Mouse (Mus musculus) forebrain, embryonic 15.5 days (tissue): ENCODE measurements at regions not wholly inside any gene's neighbourhood (a gene's known extent, or its start where the extent isn't known, plus 50 kb on each side); places are given as distances from the start of the nearest gene placed in this dataset.

Experiments
- ATAC-seq: fragments of 200-750 bp; cut with Nextera tagmentation; replicated peaks from 2 replicates; pipeline ENCODE4 v1.8.0; 2017; ENCODE audit warnings: mild to moderate bottlenecking, moderate TSS enrichment, moderate library complexity
- H3K27ac ChIP-seq: fragments of 300-500 bp; sonication (generic); replicated peaks from 2 replicates; pipeline ENCODE4 v1.5.1; 2015; ENCODE audit warnings: mild to moderate bottlenecking, inconsistent platforms
- H3K27me3 ChIP-seq: fragments of 300-500 bp; sonication (generic); 2 replicates; pipeline ENCODE4 v1.6.1; 2015; ENCODE audit warnings: inconsistent platforms
- H3K36me3 ChIP-seq: fragments of 300-500 bp; sonication (generic); 2 replicates; pipeline ENCODE4 v1.6.1; 2015; ENCODE audit warnings: mild to moderate bottlenecking, inconsistent platforms
- H3K4me1 ChIP-seq: fragments of 300-500 bp; sonication (generic); 2 replicates; pipeline ENCODE4 v1.6.1; 2015; ENCODE audit warnings: inconsistent platforms
- H3K4me2 ChIP-seq: fragments of 300-500 bp; sonication (generic); replicated peaks from 2 replicates; pipeline ENCODE4 v1.6.1; 2015; ENCODE audit warnings: mild to moderate bottlenecking, inconsistent platforms
- H3K4me3 ChIP-seq: fragments of 300-500 bp; sonication (generic); 2 replicates; pipeline ENCODE4 v1.5.1; 2015; ENCODE audit warnings: mild to moderate bottlenecking, inconsistent platforms
- H3K9ac ChIP-seq: fragments of 300-500 bp; sonication (generic); replicated peaks from 2 replicates; pipeline ENCODE4 v1.6.1; 2015; ENCODE audit warnings: mild to moderate bottlenecking, inconsistent platforms
- H3K9me3 ChIP-seq: fragments of 300-500 bp; sonication (generic); 2 replicates; pipeline ENCODE4 v1.6.1; 2016; ENCODE audit warnings: inconsistent platforms
- WGBS: fragments of 180-500 bp; shearing (Covaris S2); methylation state at CpG from one replicate; pipeline ENCODE4 v1.1.7; 2015; ENCODE audit warnings: mixed read lengths; 5-methylcytosine and 5-hydroxymethylcytosine counted together

GRCm38 (mm10) chr4:62780837-62781236 lies 184.5 kb upstream of the Zfp618 start:
- Histone ChIP-seq H3K36me3 (no peaks in the 10 kb centered on the region), H3K27ac (no peak overlapping the region), H3K4me2 (peak overlapping the region; percentile 60), H3K9me3 (no peaks in the 10 kb centered on the region), H3K4me1 (peaks cover 9% of the 10 kb centered on the region; the same call in 1 of the 2 replicates), H3K4me3 (peak overlapping the region; percentile 42), H3K27me3 (0 out of 2 replicates have a peak, but pooled peaks cover 3% of the 10 kb centered on the region), H3K9ac (no peak overlapping the region)
- ATAC-seq = peak; percentile 36
- WGBS = 40% methylated on average over 11 of the region's 11 CpGs

- WGBS = 26% methylated on average over 8 of the region's 8 CpGs
- Histone ChIP-seq H3K27ac (no peak overlapping the region), H3K9ac (no peak overlapping the region), H3K4me2 (peak overlapping the region; percentile 60; the same call in 1 of the 2 replicates), H3K27me3 (0 out of 2 replicates have a peak, but pooled peaks cover 3% of the 10 kb centered on the region), H3K9me3 (no peaks in the 10 kb centered on the region), H3K36me3 (no peaks in the 10 kb centered on the region), H3K4me3 (no peak overlapping the region), H3K4me1 (peaks cover 9% of the 10 kb centered on the region; the same call in 1 of the 2 replicates)
- ATAC-seq = 0 out of 2 replicates have a peak, but pooled peaks have one; percentile 12
Measured at GRCm38 (mm10) chr4:62781309-62781800, 184.0 kb upstream of the Zfp618 start.

- no peaks in the 10 kb centered on the region for H3K36me3 ChIP-seq
Measured at GRCm38 (mm10) chr4:62785711-62786110, 179.7 kb upstream of the Zfp618 start.

GRCm38 (mm10) chr4:62789696-62790095 lies 175.7 kb upstream of the Zfp618 start:
- Histone ChIP-seq H3K27ac (no peak overlapping the region), H3K9ac (no peak overlapping the region), H3K4me1 (no peaks in the 10 kb centered on the region), H3K4me3 (no peak overlapping the region), H3K27me3 (no peaks in the 10 kb centered on the region), H3K36me3 (no peaks in the 10 kb centered on the region), H3K4me2 (no peak overlapping the region), H3K9me3 (no peaks in the 10 kb centered on the region)
- ATAC-seq = no peak
- 59% methylated on average over 4 of the region's 4 CpGs for WGBS

More at GRCm38 (mm10) chr4:62785711-62786110, 179.7 kb upstream of the Zfp618 start:
- H3K27me3 ChIP-seq = 0 out of 2 replicates have a peak, but pooled peaks cover 3% of the 10 kb centered on the region
- H3K4me3 ChIP-seq = no peak overlapping the region
- no peak overlapping the region for H3K9ac ChIP-seq
- H3K27ac ChIP-seq = no peak overlapping the region
- H3K4me1 ChIP-seq = peaks cover 6% of the 10 kb centered on the region; the same call in 1 of the 2 replicates
- no peak for ATAC-seq
- H3K4me2 ChIP-seq = no peak overlapping the region
- 83% methylated on average over 7 of the region's 7 CpGs for WGBS
- no peaks in the 10 kb centered on the region for H3K9me3 ChIP-seq

GRCm38 (mm10) chr4:62793582-62793981 lies 171.8 kb upstream of the Zfp618 start:
- WGBS = 68% methylated on average over 5 of the region's 5 CpGs
- ATAC-seq = no peak
- no peak overlapping the region for H3K4me3 ChIP-seq
- H3K4me1 ChIP-seq = no peaks in the 10 kb centered on the region
- no peaks in the 10 kb centered on the region for H3K9me3 ChIP-seq
- H3K27me3 ChIP-seq = no peaks in the 10 kb centered on the region
- no peak overlapping the region for H3K9ac ChIP-seq
- H3K27ac ChIP-seq = no peak overlapping the region
- no peaks in the 10 kb centered on the region for H3K36me3 ChIP-seq
- H3K4me2 ChIP-seq = no peak overlapping the region

GRCm38 (mm10) chr4:62795538-62795937 lies 169.8 kb upstream of the Zfp618 start:
- no peaks in the 10 kb centered on the region for H3K27me3 ChIP-seq
- no peak for ATAC-seq

GRCm38 (mm10) chr4:62799923-62800322 lies 165.4 kb upstream of the Zfp618 start:
- H3K4me2 ChIP-seq = no peak overlapping the region
- ATAC-seq = no peak
- H3K9me3 ChIP-seq = no peaks in the 10 kb centered on the region
- no peak overlapping the region for H3K27ac ChIP-seq
- no peak overlapping the region for H3K4me3 ChIP-seq
- H3K4me1 ChIP-seq = no peaks in the 10 kb centered on the region
- no peaks in the 10 kb centered on the region for H3K36me3 ChIP-seq
- no peaks in the 10 kb centered on the region for H3K27me3 ChIP-seq
- WGBS = 88% methylated on average over 4 of the region's 4 CpGs
- H3K9ac ChIP-seq = no peak overlapping the region

More at GRCm38 (mm10) chr4:62795538-62795937, 169.8 kb upstream of the Zfp618 start:
- Histone ChIP-seq H3K4me1 (no peaks in the 10 kb centered on the region), H3K9me3 (no peaks in the 10 kb centered on the region), H3K4me2 (no peak overlapping the region), H3K4me3 (no peak overlapping the region), H3K9ac (no peak overlapping the region), H3K36me3 (no peaks in the 10 kb centered on the region), H3K27ac (no peak overlapping the region)
- 52% methylated on average over 10 of the region's 10 CpGs for WGBS

GRCm38 (mm10) chr4:62805841-62806240 lies 159.5 kb upstream of the Zfp618 start:
- Histone ChIP-seq H3K9me3 (no peaks in the 10 kb centered on the region), H3K27me3 (no peaks in the 10 kb centered on the region), H3K9ac (no peak overlapping the region), H3K36me3 (no peaks in the 10 kb centered on the region), H3K4me2 (no peak overlapping the region), H3K4me1 (no peaks in the 10 kb centered on the region), H3K27ac (no peak overlapping the region), H3K4me3 (no peak overlapping the region)
- WGBS = 51% methylated on average over 6 of the region's 6 CpGs
- no peak for ATAC-seq

GRCm38 (mm10) chr4:62806786-62807185 lies 158.6 kb upstream of the Zfp618 start:
- no peak for ATAC-seq
- Histone ChIP-seq H3K4me1 (no peaks in the 10 kb centered on the region), H3K9me3 (no peaks in the 10 kb centered on the region), H3K4me3 (no peak overlapping the region), H3K9ac (no peak overlapping the region), H3K4me2 (no peak overlapping the region), H3K36me3 (no peaks in the 10 kb centered on the region), H3K27me3 (no peaks in the 10 kb centered on the region), H3K27ac (no peak overlapping the region)
- 88% methylated on average over 2 of the region's 2 CpGs for WGBS

GRCm38 (mm10) chr4:62807926-62808552 lies 157.3 kb upstream of the Zfp618 start:
- Histone ChIP-seq H3K4me1 (no peaks in the 10 kb centered on the region), H3K27me3 (no peaks in the 10 kb centered on the region), H3K4me3 (no peak overlapping the region), H3K4me2 (no peak overlapping the region), H3K9ac (no peak overlapping the region), H3K36me3 (no peaks in the 10 kb centered on the region), H3K27ac (no peak overlapping the region), H3K9me3 (no peaks in the 10 kb centered on the region)
- WGBS = 71% methylated on average over 12 of the region's 12 CpGs
- ATAC-seq = no peak

GRCm38 (mm10) chr4:62808553-62808950 lies 156.8 kb upstream of the Zfp618 start:
- H3K9ac ChIP-seq = no peak overlapping the region
- H3K4me2 ChIP-seq = no peak overlapping the region
- 95% methylated on average over 12 of the region's 12 CpGs for WGBS
- no peak for ATAC-seq
- no peaks in the 10 kb centered on the region for H3K4me1 ChIP-seq
- H3K36me3 ChIP-seq = no peaks in the 10 kb centered on the region
- H3K27ac ChIP-seq = no peak overlapping the region
- H3K9me3 ChIP-seq = no peaks in the 10 kb centered on the region
- no peak overlapping the region for H3K4me3 ChIP-seq
- H3K27me3 ChIP-seq = no peaks in the 10 kb centered on the region

- ATAC-seq = no peak
- 58% methylated on average over 4 of the region's 4 CpGs for WGBS
- H3K9me3 ChIP-seq = no peaks in the 10 kb centered on the region
- H3K4me3 ChIP-seq = no peak overlapping the region
- no peaks in the 10 kb centered on the region for H3K36me3 ChIP-seq
- no peak overlapping the region for H3K27ac ChIP-seq
- no peak overlapping the region for H3K4me2 ChIP-seq
- H3K4me1 ChIP-seq = no peaks in the 10 kb centered on the region
- no peaks in the 10 kb centered on the region for H3K27me3 ChIP-seq
- H3K9ac ChIP-seq = no peak overlapping the region
Measured at GRCm38 (mm10) chr4:62809048-62809447, 156.3 kb upstream of the Zfp618 start.

- no peaks in the 10 kb centered on the region for H3K36me3 ChIP-seq
- WGBS = 88% methylated on average over 2 of the region's 2 CpGs
- H3K4me3 ChIP-seq = no peak overlapping the region
- no peak overlapping the region for H3K27ac ChIP-seq
- no peak for ATAC-seq
- H3K4me2 ChIP-seq = no peak overlapping the region
- no peaks in the 10 kb centered on the region for H3K27me3 ChIP-seq
- H3K9me3 ChIP-seq = no peaks in the 10 kb centered on the region
- H3K4me1 ChIP-seq = peaks cover 6% of the 10 kb centered on the region; the same call in 1 of the 2 replicates
- no peak overlapping the region for H3K9ac ChIP-seq
Measured at GRCm38 (mm10) chr4:62819889-62820288, 145.5 kb upstream of the Zfp618 start.
